Mouse (Mus musculus): ENCODE measurements around the gene Cd300lg. TPM values are rescaled to one million over a fixed set of nuclear protein-coding genes. Genes with fewer than 3 reads are reported as not detected.
A peak's percentile ranks its signal among the peaks of the same experiment; 100 is the strongest.

Cd300lg gene
- total and polyA plus RNA-seq, 2 experiments from 2014 or later: 0.05 to 0.40 TPM

GRCm38 (mm10) chr11:102102485-102103258, 61.4 kb downstream of the Cd300lg start:
- TF ChIP-seq CTCF (IDR thresholded peaks at IDR 0.05; ENCODE audit: low read depth): peak; percentile 83
- peak; percentile 85 for DNase-seq (ENCODE audit: low spot score)
- Histone ChIP-seq H3K4me3 (ENCODE audit: low read length) (no peak overlapping the region), H3K4me1 (ENCODE audit: insufficient read depth, low read length) (no peaks in the 10 kb centered on the region), H3K9ac (replicated peaks; ENCODE audit: low read length) (no peak overlapping the region), H3K4me2 (ENCODE audit: low read depth, low read length) (no peak overlapping the region), H3K27ac (no peak overlapping the region), H3K9me3 (ENCODE audit: low read length) (no peaks in the 10 kb centered on the region), H3K27me3 (ENCODE audit: insufficient read depth, low read length) (peaks cover 35% of the 10 kb centered on the region), H3K36me3 (ENCODE audit: insufficient read depth, low read length) (no peaks in the 10 kb centered on the region)
- no peak for ATAC-seq
- WGBS: 20% methylated on average over 17 of the region's 17 CpGs

Other genes starting within 250 kb of the Cd300lg start
- gene Meox1, start 147.1 kb upstream of the Cd300lg start, total RNA-seq (2014; rRNA removed): 1.8 and 2.0 TPM in 2 replicates
- 0.69 and 0.73 TPM in 2 replicates for gene Meox1, start 147.1 kb upstream of the Cd300lg start, polyA plus RNA-seq (2015; fragmentation: Nextera tagmentation; extraction: Ambion mirVana)
- 0.22 TPM in 1 of 2 replicates, not detected in the other for gene Sost, start 74.5 kb upstream of the Cd300lg start, total RNA-seq (2014; rRNA removed)
- gene Sost, start 74.5 kb upstream of the Cd300lg start, polyA plus RNA-seq (2015; fragmentation: Nextera tagmentation; extraction: Ambion mirVana): 0.14 and 0.16 TPM in 2 replicates
- not detected in 2 replicates for gene Cfap97d1, start 57.2 kb upstream of the Cd300lg start, total RNA-seq (2014; rRNA removed)
- not detected in 2 replicates for gene Cfap97d1, start 57.2 kb upstream of the Cd300lg start, polyA plus RNA-seq (2015; fragmentation: Nextera tagmentation; extraction: Ambion mirVana)
- gene Dusp3, start 54.5 kb upstream of the Cd300lg start, total RNA-seq (2014; rRNA removed): 52.0 and 80.7 TPM in 2 replicates
- gene Dusp3, start 54.5 kb upstream of the Cd300lg start, polyA plus RNA-seq (2015; fragmentation: Nextera tagmentation; extraction: Ambion mirVana): 44.7 and 45.2 TPM in 2 replicates
- gene Mpp3, start 13.0 kb upstream of the Cd300lg start, total RNA-seq (2014; rRNA removed): 73.5 and 81.3 TPM in 2 replicates
- gene Mpp3, start 13.0 kb upstream of the Cd300lg start, polyA plus RNA-seq (2015; fragmentation: Nextera tagmentation; extraction: Ambion mirVana): 53.8 and 54.1 TPM in 2 replicates
- gene Mpp2, start 47.0 kb downstream of the Cd300lg start, total RNA-seq (2014; rRNA removed): 49.0 and 49.9 TPM in 2 replicates
- gene Mpp2, start 47.0 kb downstream of the Cd300lg start, polyA plus RNA-seq (2015; fragmentation: Nextera tagmentation; extraction: Ambion mirVana): 25.5 and 26.0 TPM in 2 replicates
- not detected in 2 replicates for gene Ppy, start 59.8 kb downstream of the Cd300lg start, total RNA-seq (2014; rRNA removed)
- gene Ppy, start 59.8 kb downstream of the Cd300lg start, polyA plus RNA-seq (2015; fragmentation: Nextera tagmentation; extraction: Ambion mirVana): not detected in 2 replicates
- gene Pyy, start 66.3 kb downstream of the Cd300lg start, total RNA-seq (2014; rRNA removed): 25.8 and 42.9 TPM in 2 replicates
- gene Pyy, start 66.3 kb downstream of the Cd300lg start, polyA plus RNA-seq (2015; fragmentation: Nextera tagmentation; extraction: Ambion mirVana): 5.7 and 9.5 TPM in 2 replicates
- gene Nags, start 104.0 kb downstream of the Cd300lg start, total RNA-seq (2014; rRNA removed): not detected in 2 replicates
- 0.09 and 0.14 TPM in 2 replicates for gene Nags, start 104.0 kb downstream of the Cd300lg start, polyA plus RNA-seq (2015; fragmentation: Nextera tagmentation; extraction: Ambion mirVana)
- gene Tmem101, start 114.9 kb downstream of the Cd300lg start, total RNA-seq (2014; rRNA removed): 37.4 and 45.4 TPM in 2 replicates
- 40.6 and 42.5 TPM in 2 replicates for gene Tmem101, start 114.9 kb downstream of the Cd300lg start, polyA plus RNA-seq (2015; fragmentation: Nextera tagmentation; extraction: Ambion mirVana)
- 65.7 and 167 TPM in 2 replicates for gene Lsm12, start 143.8 kb downstream of the Cd300lg start, total RNA-seq (2014; rRNA removed)
- gene Lsm12, start 143.8 kb downstream of the Cd300lg start, polyA plus RNA-seq (2015; fragmentation: Nextera tagmentation; extraction: Ambion mirVana): 147 and 153 TPM in 2 replicates
- 67.5 and 70.1 TPM in 2 replicates for gene G6pc3, start 148.1 kb downstream of the Cd300lg start, total RNA-seq (2014; rRNA removed)
- gene G6pc3, start 148.1 kb downstream of the Cd300lg start, polyA plus RNA-seq (2015; fragmentation: Nextera tagmentation; extraction: Ambion mirVana): 43.8 and 46.2 TPM in 2 replicates
- gene Hdac5, start 188.7 kb downstream of the Cd300lg start, total RNA-seq (2014; rRNA removed): 212 and 350 TPM in 2 replicates
- gene Hdac5, start 188.7 kb downstream of the Cd300lg start, polyA plus RNA-seq (2015; fragmentation: Nextera tagmentation; extraction: Ambion mirVana): 61.2 and 61.9 TPM in 2 replicates
- gene BC030867, start 207.4 kb downstream of the Cd300lg start, total RNA-seq (2014; rRNA removed): 2.3 and 2.4 TPM in 2 replicates
- 2.1 and 2.3 TPM in 2 replicates for gene BC030867, start 207.4 kb downstream of the Cd300lg start, polyA plus RNA-seq (2015; fragmentation: Nextera tagmentation; extraction: Ambion mirVana)
- 2.2 and 2.6 TPM in 2 replicates for gene Asb16, start 227.2 kb downstream of the Cd300lg start, total RNA-seq (2014; rRNA removed)
- 0.29 and 0.41 TPM in 2 replicates for gene Asb16, start 227.2 kb downstream of the Cd300lg start, polyA plus RNA-seq (2015; fragmentation: Nextera tagmentation; extraction: Ambion mirVana)
- gene Tmub2, start 243.4 kb downstream of the Cd300lg start, total RNA-seq (2014; rRNA removed): 81.8 and 92.7 TPM in 2 replicates
- gene Tmub2, start 243.4 kb downstream of the Cd300lg start, polyA plus RNA-seq (2015; fragmentation: Nextera tagmentation; extraction: Ambion mirVana): 71.0 and 72.2 TPM in 2 replicates

All from hindbrain, postnatal 0 days (tissue).